Mouse (Mus musculus): ENCODE measurements around the gene Samsn1.

- TF ChIP-seq CTCF (IDR thresholded peaks at IDR 0.05; ENCODE audit: borderline replicate concordance, control insufficient read depth, extremely low read depth, insufficient read depth, low read length, poor library complexity) (no peak), POLR2A (IDR thresholded peaks at IDR 0.05; ENCODE audit: control insufficient read depth, extremely low read depth, insufficient read depth, low read length, poor library complexity) (no peak)
These were observed 157.4 kb downstream of the Samsn1 start for GRCm38 (mm10) chr16:75864673-75865072.
